Mouse (Mus musculus) heart, adult 2 months (tissue): ENCODE data around the gene Sft2d1.

ENCODE experiments used
- CTCF ChIP-seq: fragments of 200-600 bp; IDR thresholded peaks from 2 replicates; pipeline ENCODE4 v1.8.1; 2022; ENCODE audit warnings: antibody characterized with exemption, mild to moderate bottlenecking, moderate library complexity
- EP300 ChIP-seq: fragments of 200-500 bp; IDR thresholded peaks from 2 replicates; pipeline ENCODE4 v1.6.1; 2011; ENCODE audit warnings: low read depth, low read length, control low read depth; ENCODE audit not compliant: insufficient read depth
- POLR2A ChIP-seq: fragments of 200-500 bp; IDR thresholded peaks from 2 replicates; pipeline ENCODE4 v1.6.1; 2011; ENCODE audit warnings: mild to moderate bottlenecking, low read depth, low read length, control low read depth; ENCODE audit not compliant: insufficient read depth

GRCm38 (mm10) chr17:8361281-8362103 is 50.6 kb downstream of the Sft2d1 start:
- TF ChIP-seq POLR2A (no peak), EP300 (no peak), CTCF (no peak)
